Mouse (Mus musculus) midbrain, postnatal 0 days (tissue): Measurements from ENCODE around the gene Zc3h4. TPM values are rescaled to one million over a fixed set of nuclear protein-coding genes. Genes with fewer than 3 reads are reported as not detected.

Experiments
- ATAC-seq: fragments of 200-750 bp; cut with Nextera tagmentation; 2 replicates; pipeline ENCODE4 v1.8.0; 2017; ENCODE audit warnings: moderate number of reproducible peaks, mild to moderate bottlenecking, moderate TSS enrichment, moderate library complexity; ENCODE audit not compliant: low FRiP score
- DNase-seq: peaks from one replicate; pipeline ENCODE4 v3.0.0-alpha.2; 2015; ENCODE audit warnings: low spot score
- H3K27ac ChIP-seq: fragments of 300-500 bp; sonication (generic); 2 replicates; pipeline ENCODE4 v1.5.1; 2014; ENCODE audit warnings: low read depth, mild to moderate bottlenecking, low read length, mixed read lengths
- H3K27me3 ChIP-seq: fragments of 300-500 bp; sonication (generic); 2 replicates; pipeline ENCODE4 v1.6.1; 2014; ENCODE audit warnings: low read length, control low read depth, mixed read lengths; ENCODE audit not compliant: insufficient read depth
- H3K36me3 ChIP-seq: fragments of 300-500 bp; sonication (generic); 2 replicates; pipeline ENCODE4 v1.6.1; 2014; ENCODE audit warnings: low read length, control low read depth, mixed read lengths; ENCODE audit not compliant: insufficient read depth
- H3K4me1 ChIP-seq: fragments of 300-500 bp; sonication (generic); 2 replicates; pipeline ENCODE4 v1.6.1; 2014; ENCODE audit warnings: mild to moderate bottlenecking, control low read depth, antibody characterized with exemption, low read length, mixed read lengths; ENCODE audit not compliant: insufficient read depth
- H3K4me2 ChIP-seq: fragments of 300-500 bp; sonication (generic); 2 replicates; pipeline ENCODE4 v1.6.1; 2014; ENCODE audit warnings: low read depth, mild to moderate bottlenecking, low read length, mixed read lengths; ENCODE audit not compliant: poor library complexity, severe bottlenecking
- H3K4me3 ChIP-seq: fragments of 300-500 bp; sonication (generic); 2 replicates; pipeline ENCODE4 v1.5.1; 2014; ENCODE audit warnings: low read depth, mild to moderate bottlenecking, low read length, moderate library complexity
- H3K9ac ChIP-seq: fragments of 300-500 bp; sonication (generic); replicated peaks from 2 replicates; pipeline ENCODE4 v1.6.1; 2014; ENCODE audit warnings: mild to moderate bottlenecking, low read length, moderate library complexity, mixed read lengths; ENCODE audit not compliant: poor library complexity, severe bottlenecking
- H3K9me3 ChIP-seq: fragments of 300-500 bp; sonication (generic); 2 replicates; pipeline ENCODE4 v1.6.1; 2016; ENCODE audit warnings: low read length, control low read depth
- CTCF ChIP-seq: IDR thresholded peaks from 2 replicates; pipeline ENCODE4 v1.5.1; 2016; ENCODE audit warnings: antibody characterized with exemption, mild to moderate bottlenecking
- WGBS: fragments of 180-500 bp; shearing (Covaris S2); extraction: QIAGEN DNeasy Blood & Tissue Kit; methylation state at CpG from one replicate; pipeline ENCODE4 v1.1.7; 2014; 5-methylcytosine and 5-hydroxymethylcytosine counted together
- polyA plus RNA-seq: library from polyadenylated mRNA; unstranded; fragments of >200 nt; fragmentation: Nextera tagmentation; extraction: Ambion mirVana; gene quantifications from 2 replicates; pipeline ENCODE4 v1.2.1, GENCODE M21; 2015
- total RNA-seq: library from RNA; depleted of rRNA; stranded (reverse); fragments of >200 nt; gene quantifications from 2 replicates; pipeline ENCODE4 v1.2.3, GENCODE M21; 2014; rRNA removed

Zc3h4 gene
- 38.4 and 41.1 TPM in 2 replicates for total RNA-seq
- polyA plus RNA-seq, result 9.2 and 9.7 TPM in 2 replicates

- H3K9me3 ChIP-seq, result no peaks in the 10 kb centered on the region
- under 1% methylated on average over 62 of the region's 85 CpGs for WGBS
- peak within 1 kb of the TSS; percentile 100 for H3K27ac ChIP-seq
- peak; percentile 93 for DNase-seq
- H3K4me1 ChIP-seq, result peaks cover 6% of the 10 kb centered on the region; the same call in 1 of the 2 replicates
- ATAC-seq, result peak; percentile 20
- TF ChIP-seq CTCF, result peak; percentile 21; the same call in 1 of the 2 replicates
- peak within 1 kb of the TSS; percentile 83 for H3K4me2 ChIP-seq
- H3K4me3 ChIP-seq, result peak within 1 kb of the TSS; percentile 96
- peak within 1 kb of the TSS; percentile 100 for H3K9ac ChIP-seq
- H3K27me3 ChIP-seq, result no peaks in the 10 kb centered on the region
- no peaks in the 10 kb centered on the region for H3K36me3 ChIP-seq
Observed at GRCm38 (mm10) chr7:16400689-16401611, at the start of gene Zc3h4. TSS of gene Zc3h4 (plus strand) at chr7:16400910.

- Histone ChIP-seq H3K36me3 (peaks cover 38% of the 10 kb centered on the region), H3K27ac (no peak overlapping the region), H3K4me1 (no peaks in the 10 kb centered on the region), H3K27me3 (no peaks in the 10 kb centered on the region), H3K9ac (no peak overlapping the region), H3K4me2 (no peak overlapping the region), H3K9me3 (no peaks in the 10 kb centered on the region), H3K4me3 (no peak overlapping the region)
- ATAC-seq (no peak), DNase-seq (no peak)
- WGBS, result 98% methylated on average over 3 of the region's 3 CpGs
- no peak for TF ChIP-seq CTCF
Observed at GRCm38 (mm10) chr7:16355854-16356594, 44.7 kb upstream of the Zc3h4 start.

- 98% methylated on average over 3 of the region's 3 CpGs for WGBS
- DNase-seq (no peak), ATAC-seq (no peak)
- H3K27me3 ChIP-seq, result no peaks in the 10 kb centered on the region
- H3K36me3 ChIP-seq, result peaks cover 37% of the 10 kb centered on the region
- H3K9ac ChIP-seq, result no peak overlapping the region
- no peak overlapping the region for H3K4me2 ChIP-seq
- H3K4me1 ChIP-seq, result no peaks in the 10 kb centered on the region
- no peak for TF ChIP-seq CTCF
- no peak overlapping the region for H3K27ac ChIP-seq
- H3K4me3 ChIP-seq, result no peak overlapping the region
- no peaks in the 10 kb centered on the region for H3K9me3 ChIP-seq
Observed at GRCm38 (mm10) chr7:16357602-16358001, 43.1 kb upstream of the Zc3h4 start.

- no peaks in the 10 kb centered on the region for H3K4me1 ChIP-seq
Observed at GRCm38 (mm10) chr7:16364319-16364718, 36.4 kb upstream of the Zc3h4 start.

GRCm38 (mm10) chr7:16364901-16365500, 35.7 kb upstream of the Zc3h4 start:
- Histone ChIP-seq H3K9me3 (no peaks in the 10 kb centered on the region), H3K4me2 (no peak overlapping the region), H3K27me3 (no peaks in the 10 kb centered on the region), H3K4me3 (no peak overlapping the region), H3K9ac (no peak overlapping the region), H3K4me1 (no peaks in the 10 kb centered on the region), H3K36me3 (peaks cover 30% of the 10 kb centered on the region), H3K27ac (no peak overlapping the region)
- no peak for ATAC-seq
- TF ChIP-seq CTCF, result peak; percentile 1; the same call in 1 of the 2 replicates
- DNase-seq, result peak; percentile 38
- WGBS, result 25% methylated on average over 4 of the region's 4 CpGs

More at GRCm38 (mm10) chr7:16364319-16364718, 36.4 kb upstream of the Zc3h4 start:
- Histone ChIP-seq H3K27ac (no peak overlapping the region), H3K36me3 (peaks cover 30% of the 10 kb centered on the region), H3K4me3 (no peak overlapping the region), H3K9ac (no peak overlapping the region), H3K27me3 (no peaks in the 10 kb centered on the region), H3K4me2 (no peak overlapping the region), H3K9me3 (no peaks in the 10 kb centered on the region)
- TF ChIP-seq CTCF, result no peak
- ATAC-seq (no peak), DNase-seq (no peak)
- WGBS, result 93% methylated on average over 1 of the region's 1 CpGs
